Mouse (Mus musculus) adrenal gland (tissue): ENCODE results near the gene Polr1d.

Source experiments
- intact Hi-C: fragments of 180-260 bp; cut with DNase I; formaldehyde crosslinking; loops from one replicate; pipeline ENCODE4 v1.15.1; 2025

Polr1d gene

DNA sequence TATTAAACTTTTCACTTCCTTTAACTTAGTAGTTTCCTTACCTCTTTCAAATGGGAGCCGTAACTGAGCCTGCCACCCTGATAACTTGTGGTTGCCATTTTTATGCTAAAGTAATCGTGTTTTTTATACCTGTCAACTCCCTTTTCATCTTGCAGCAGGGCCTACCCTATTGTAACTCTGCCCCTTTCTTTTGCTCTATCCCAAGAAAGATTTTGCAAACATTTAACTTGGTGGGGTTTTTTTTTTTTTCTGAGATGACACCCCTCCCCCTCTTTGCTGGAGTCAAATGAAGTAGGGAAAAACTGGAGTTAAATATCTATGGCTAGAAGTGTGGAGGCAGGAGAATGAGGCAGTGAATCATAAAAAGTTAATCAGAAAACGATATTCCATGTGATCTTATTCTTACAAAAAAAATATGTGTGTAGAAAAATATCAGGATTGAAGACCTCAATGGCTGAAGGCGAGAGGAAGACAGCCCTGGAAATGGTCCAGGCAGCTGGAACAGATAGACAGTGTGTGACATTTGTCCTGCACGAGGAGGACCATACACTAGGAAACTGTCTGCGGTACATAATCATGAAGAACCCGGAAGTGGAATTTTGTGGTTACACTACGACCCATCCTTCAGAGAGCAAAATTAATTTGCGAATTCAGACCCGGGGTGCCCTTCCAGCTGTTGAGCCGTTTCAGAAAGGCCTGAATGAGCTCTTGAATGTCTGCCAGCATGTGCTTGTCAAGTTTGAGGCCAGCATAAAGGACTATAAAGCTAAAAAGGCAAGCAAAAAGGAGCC, 1.5 kb downstream of the Polr1d start:
- intact Hi-C loops = loop anchor here (10.0 kb wide), 1 partner anchor 94 kb away; no protein-coding TSS in a partner anchor

DNA sequence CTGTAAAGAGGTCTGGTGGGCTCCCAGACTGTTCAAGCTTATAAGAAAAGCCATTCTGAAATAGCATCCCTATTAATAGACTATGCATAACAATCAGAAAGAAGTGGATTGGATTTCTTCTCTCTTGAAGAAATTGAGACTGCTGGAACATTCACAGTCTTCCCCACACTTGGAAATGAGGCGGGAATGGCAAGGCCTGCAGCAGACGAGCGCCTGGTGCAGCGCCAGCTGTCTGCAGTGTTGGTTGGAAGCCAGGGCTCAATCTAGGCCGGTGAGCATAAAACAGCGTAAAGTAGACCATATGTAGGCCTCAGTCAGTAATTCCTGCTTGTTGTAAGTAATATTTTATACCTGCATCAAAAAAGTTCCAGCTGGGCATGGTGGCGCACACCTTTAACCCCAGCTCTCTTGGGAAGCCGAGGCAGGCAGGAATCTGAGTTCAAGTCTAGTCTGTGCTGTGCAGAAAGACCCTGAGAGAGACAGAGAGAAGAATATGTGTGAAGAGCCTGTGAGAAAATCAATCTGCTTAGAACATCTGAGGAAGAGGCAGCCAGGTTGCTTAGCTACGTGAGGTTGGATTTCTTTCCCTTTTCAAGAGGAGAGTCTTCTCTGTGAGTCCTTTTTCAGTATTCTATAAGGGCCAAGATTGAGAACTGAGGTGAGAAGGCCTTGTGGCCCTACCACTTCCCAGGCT, 8.5 kb downstream of the Polr1d start:
- intact Hi-C loops = no loop called here

DNA sequence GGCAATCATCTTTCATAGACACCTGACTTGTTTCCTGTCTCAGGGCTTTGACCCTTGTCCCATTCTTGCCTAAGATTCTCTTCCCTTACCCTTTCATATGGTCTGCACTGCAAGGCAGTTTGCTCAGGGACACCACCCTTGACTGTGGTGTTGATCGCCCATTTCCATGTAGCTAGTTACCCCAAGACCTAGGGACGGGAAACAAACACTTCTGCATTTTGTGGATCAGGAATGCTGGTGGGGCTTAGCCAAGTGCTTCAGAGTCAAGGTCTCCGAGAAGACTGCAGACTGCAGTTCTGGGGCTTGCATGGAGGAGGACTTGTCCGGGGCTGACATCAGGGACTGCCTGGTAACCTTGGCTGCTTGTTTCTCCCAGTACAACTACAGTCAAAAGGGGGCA, 10.0 kb downstream of the Polr1d start:
- intact Hi-C loops = no loop called here

DNA sequence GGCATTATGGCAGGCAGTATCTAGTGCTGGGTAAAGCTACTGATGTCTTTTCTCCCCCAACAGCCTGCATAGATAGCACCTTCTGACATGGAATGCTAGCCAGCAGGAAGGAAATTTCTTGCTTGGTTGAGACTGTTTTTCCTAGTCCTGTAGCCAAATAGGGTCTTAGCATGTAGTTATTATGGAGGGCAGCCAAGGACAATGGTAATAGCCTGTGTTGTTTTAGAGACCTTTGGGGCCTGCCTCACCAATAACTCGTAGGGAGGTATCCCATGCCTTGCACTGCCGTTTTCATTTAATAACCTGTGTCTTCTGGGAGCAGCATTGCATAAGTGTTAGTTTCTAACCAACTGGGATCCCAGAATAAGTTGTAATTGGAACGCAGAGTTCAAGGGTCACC, 13.0 kb downstream of the Polr1d start:
- intact Hi-C loops = no loop called here

DNA sequence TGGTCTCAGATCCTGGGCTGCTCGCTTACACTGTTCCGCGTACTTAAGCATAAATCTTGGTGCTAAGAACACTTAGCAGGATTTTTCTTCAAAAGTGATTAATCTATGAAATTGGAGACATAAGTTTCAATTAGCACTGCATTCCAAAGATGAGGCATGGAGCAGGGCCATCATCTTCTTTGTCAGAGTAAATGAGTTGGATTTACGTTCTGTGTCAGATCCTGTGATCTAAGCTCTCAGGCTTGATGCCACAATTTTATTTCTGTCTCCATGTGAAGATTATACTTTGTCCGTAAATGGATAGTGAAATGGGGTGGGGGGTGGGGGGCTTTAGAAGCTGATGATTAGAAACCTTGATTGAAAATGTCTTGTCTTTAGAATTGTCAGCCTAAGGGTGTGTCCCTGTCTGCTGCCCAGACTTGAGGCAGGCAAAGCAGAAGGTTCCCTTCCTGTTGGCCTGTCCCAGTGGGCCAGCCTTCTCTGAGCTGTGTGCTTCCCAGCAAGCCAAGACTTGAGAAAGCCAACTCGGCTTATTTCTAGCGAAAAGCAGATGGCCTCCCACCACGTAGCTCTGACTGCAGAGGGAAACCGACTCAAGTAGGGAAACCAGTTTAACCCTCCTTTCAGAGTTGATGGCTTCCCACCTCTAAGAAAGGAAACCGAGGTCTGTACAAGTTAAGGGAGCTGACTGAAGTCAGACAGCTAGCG, 13.6 kb downstream of the Polr1d start:
- intact Hi-C loops = no loop called here

DNA sequence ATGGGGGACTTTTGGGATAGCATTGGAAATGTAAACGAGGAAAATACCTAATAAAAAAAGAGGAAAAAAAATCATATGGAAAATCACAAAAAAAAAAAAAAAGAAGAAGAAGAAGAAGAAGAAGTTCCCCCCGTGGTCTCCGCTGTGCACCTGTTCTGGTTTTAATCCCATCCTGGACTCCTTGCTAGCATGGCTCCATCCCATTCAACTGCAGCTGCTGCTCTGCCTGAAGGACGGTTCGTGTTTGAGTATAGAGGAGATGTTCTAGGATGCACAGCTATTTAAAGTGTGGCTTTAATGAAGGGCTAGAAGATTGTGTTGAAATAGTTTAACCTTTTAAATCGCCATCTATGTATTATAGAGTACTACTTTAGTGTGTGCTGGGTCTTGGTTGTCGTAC, 15.6 kb downstream of the Polr1d start:
- intact Hi-C loops = no loop called here

DNA sequence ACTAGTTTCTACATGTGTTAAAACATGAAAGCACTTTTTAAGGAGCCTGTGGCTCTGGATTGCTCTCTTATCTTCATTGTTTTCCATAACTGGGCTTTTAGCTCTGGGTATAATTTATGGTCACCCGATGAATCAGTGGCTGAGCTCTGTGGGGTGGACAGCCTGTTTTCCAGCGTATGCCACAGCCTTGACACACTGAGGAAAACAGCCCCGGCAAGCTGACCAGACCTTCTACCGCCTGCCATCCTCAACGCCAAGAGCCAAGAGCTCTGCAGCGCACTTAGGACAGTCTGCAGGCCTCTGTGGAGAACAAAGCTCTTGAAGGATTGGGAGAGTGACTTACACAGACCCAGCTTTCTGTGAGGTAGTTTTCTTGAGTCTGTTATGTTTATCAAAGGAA, 17.4 kb downstream of the Polr1d start:
- intact Hi-C loops = no loop called here

DNA sequence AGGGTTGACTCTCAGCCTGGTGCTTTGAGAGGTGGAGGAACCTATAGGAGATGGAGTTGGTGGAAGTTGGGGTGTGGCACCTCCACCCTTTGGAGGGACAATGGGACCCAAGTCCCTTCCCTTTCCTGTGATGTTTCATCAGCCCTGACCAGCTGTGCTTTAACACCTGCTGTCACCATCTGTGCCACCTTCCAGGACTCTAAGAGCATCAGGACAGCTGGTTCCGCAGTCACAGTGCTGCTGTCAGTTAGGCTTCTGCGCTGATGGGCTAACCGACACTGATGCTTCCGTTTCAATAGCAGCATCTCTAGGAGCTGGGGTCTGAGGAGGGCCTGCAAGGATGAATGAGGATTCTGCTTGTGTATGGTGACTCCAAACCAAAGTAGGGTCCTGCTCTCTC, 19.7 kb downstream of the Polr1d start:
- intact Hi-C loops = no loop called here

DNA sequence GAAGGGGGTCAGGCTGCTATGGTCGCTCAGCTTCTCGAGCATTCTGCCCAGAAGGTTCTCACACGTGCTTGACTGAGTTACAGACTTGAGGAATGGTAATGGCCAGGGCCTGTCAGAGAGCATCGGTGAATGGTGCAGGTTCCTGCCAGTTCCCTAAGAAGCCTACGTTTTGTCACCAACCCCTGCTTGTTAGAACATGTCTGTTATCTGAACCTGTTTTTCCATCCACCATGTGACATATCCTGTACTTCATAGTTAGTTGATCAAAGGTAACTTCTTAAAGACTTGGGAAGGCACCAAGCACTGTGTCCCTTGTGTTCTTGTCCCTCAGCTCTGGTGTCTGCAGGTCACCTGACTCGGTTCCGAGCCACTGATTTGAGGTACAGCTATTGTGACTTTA, 21.8 kb downstream of the Polr1d start:
- intact Hi-C loops = no loop called here

DNA sequence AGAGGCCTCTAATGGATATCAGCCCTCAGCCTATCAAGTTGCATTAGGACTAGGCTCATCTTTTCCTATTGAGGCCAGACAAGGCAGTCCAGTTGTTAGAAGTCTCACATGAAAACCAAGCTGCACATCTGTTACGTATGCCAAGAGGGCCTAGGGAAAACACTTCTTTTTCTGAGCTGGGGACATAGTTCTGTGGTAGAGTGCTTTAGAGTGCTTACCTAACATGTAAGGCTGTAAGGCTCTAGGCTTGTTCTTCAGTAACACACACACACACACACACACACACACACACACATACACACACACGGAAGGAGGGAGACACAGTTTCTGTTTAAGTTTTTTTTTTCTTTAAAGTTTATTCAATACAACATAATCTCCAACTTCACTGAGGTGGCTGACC, 23.3 kb downstream of the Polr1d start:
- intact Hi-C loops = no loop called here

DNA sequence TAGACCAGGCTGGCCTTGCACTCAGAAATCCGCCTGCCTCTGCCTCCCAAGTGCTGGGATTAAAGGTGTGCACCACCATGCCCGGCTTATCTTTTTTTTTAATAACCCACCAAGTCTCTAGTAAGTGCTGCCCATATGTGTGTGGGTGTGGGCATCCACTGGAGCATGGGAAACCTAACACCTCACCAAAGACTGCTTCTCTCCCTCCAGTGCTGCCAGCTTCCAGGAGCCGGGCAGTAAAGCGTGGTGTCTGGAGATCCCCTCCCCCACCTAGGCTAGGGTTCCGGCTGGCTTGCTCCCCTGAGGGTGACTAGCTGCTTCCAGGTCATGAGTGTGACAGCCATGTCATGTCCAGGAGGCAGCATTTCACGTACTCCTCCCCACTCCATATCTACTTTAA, 25.4 kb downstream of the Polr1d start:
- intact Hi-C loops = no loop called here

DNA sequence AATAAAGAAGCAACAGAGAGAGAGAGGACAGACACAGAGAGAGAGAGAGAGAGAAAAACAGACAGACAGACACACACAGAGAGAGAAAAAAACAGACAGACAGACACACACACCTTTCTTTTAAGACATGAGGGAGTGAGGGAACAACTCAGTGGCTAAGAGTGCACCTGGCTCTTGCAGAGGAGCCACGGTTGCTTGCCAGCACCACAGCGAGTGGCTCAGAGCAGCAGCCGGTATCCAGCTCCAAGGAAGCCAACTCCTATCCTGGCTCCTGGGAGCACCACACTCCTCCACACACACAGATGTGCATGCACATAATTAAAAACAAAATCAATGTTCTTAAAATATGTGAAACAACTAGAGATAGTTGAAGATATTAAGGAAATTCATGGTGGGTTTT, 30.4 kb downstream of the Polr1d start:
- intact Hi-C loops = no loop called here

DNA sequence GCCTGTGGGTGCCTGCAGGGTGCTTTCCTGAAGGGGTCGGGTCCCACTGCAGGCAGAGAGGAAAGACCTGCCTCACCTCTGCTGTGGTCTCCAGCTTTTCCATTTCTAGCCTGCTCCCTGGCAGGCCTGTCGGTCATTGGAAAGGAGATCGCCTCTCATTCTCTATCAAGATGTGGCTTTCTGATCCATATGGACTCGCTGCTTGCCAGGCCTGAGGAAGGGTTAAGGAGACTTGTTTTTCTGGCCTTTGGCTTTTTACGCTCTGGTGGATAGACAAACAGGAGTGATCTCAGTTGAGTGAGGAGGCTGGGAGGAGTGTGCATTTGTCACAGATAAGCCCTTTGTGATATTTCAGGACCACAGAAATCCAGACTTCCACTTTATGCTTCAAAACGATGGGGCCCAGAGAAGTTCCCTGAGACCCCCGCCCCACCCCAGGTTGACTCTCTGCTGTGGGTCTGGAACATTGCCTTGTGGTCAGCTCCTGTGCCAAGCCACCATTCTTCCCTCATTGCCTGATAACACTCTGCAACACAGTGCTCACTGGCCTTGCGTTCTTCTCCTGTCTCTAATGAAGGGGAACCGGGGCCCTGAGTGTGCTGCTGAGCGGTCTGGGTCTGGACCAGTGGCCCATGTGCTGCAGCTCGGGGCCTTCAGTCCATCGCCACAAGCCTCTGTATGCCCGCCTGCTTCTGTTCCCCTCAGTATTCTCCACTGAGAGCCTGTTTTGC, 32.2 kb downstream of the Polr1d start:
- intact Hi-C loops = no loop called here

DNA sequence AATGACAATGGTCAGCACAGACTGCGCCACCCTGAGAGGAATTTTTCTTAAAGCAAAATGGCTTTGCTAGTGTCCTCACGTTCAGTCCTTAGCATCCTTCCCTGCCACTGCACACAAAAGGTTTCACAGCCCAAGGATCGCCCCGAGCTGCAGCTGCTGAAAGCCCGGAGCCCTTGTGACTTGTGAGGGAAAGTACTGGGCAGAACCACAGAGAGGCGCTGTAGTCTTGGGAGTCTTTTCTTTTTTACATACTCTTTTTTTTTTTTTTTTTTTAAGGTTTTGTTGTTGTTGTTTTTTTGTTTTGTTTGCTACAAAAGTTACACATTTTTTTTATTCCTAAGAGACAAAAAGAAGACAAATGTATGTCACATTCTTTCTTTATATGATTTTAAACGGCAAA, 37.9 kb downstream of the Polr1d start:
- intact Hi-C loops = no loop called here

DNA sequence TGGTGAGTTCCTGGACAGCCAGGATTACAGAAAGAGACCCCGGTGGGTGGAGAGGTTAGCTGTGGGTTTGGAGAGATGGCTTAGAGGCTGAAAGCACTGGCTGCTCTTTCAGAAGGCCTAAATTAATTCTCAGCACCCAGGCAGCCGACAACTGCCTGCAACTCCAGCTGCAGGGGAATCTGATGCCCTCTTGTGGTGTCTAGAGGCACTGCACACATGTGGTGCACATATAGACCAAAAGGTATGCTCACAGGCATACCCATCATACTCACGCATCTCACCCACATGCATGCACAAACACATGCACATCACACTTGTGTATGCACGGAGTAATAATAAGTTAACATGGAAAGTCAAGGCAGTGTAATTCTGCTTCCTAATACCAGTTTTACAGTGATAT, 38.8 kb downstream of the Polr1d start:
- intact Hi-C loops = no loop called here

DNA sequence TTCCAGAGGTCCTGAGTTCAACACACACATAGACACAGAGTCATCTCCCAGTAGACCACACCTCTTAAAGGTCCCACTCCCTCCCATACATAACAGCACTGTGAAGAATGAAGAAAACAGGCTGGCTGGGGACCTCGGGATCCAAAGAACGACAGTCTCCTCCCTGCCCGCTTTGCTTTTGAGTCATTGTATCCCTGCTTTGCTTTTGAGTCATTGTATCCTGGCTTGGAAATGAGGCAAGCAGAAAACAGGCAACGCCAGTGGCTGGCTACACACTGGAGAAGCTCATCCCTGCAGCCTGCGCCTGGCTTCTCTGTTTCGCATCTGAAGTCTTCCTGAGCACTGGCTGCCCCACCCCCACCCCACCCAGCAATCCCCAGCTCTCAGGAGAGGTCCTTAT, 40.2 kb downstream of the Polr1d start:
- intact Hi-C loops = no loop called here

DNA sequence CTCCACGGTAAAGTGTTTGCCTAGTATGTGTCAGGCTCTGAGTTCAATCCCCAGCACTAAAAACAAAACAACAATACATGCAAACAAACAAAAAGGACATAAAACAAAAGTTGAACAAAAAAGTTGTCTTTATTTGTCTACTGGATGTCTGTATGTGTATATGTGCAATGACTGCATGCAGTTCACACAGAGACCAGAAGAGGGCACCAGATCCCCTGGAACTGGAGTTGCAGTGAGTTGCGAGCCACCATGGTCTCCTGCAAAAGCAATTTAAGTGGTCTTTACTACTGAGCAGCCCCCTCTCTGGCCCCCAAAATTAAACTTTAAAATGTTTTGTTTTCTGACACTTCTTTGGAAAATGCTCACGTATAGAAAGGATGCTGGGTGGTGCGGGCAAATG, 44.3 kb downstream of the Polr1d start:
- intact Hi-C loops = no loop called here

DNA sequence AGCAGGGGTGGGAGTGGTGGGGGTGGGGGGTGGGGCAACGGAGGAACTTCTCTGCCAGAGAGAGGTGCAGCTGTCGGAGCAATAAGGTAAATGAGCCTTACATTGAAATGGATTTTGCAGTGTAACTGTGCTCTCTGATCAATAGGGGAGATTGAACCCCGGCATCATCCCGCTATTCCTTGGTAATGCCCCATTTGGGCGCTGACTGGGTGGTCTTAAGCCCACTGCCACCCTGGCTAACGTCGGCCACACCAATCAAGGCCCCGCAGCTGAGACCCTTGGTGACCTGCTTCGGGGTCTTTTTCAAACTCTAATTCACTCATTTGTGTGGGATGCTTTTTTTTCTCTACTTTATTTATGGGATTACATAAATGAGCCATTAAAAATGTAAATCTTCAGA, 47.9 kb downstream of the Polr1d start:
- intact Hi-C loops = no loop called here

DNA sequence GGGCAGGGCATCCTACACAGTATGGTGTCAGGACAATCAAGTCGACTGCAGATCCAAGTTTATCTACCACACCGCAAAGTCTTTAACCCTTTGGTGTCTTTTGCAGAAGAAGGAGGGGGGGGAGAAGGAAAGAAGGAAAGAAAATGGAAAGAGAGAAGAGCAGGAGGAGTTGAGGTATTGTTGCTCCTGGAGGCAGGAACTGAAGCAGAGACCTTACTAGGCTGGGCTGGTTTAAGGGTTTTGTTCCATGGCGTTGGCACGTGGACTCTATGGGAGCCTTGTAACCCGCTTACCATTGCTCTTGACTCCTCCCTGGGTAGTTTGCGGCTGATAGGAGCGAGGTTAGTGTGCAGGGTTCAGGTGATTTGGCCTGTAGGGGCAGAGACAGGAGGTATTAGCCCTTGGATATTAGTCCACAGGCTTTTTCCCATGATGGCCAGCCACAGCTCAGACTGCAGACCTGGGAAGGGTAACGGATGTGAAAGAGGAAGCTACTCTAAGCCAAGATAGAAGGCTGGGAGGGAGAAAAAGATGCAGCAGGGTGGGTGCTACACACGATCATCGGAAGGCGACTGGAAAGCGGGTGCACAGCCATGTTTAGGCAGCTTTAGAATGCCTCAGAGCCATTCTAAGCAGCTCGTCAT, 48.8 kb downstream of the Polr1d start:
- intact Hi-C loops = no loop called here

DNA sequence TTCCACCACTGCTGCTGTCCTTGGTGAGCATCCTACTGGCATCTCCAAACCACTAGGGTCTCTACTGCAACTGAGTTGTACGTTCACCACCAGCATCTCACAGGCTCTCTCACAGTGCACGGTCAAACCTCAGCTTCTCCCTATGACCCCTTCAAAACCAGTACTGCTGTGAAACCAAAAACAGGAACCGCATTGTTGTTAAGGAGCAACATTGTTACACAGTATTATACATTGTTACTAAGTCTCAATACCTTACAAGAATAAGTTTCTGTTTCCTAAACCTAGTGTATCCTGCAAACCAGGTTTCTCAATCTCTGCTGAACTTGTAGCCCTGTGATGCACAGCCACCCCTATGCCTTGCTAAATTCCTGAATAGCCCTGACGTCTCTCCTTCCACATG, 51.0 kb downstream of the Polr1d start:
- intact Hi-C loops = no loop called here

DNA sequence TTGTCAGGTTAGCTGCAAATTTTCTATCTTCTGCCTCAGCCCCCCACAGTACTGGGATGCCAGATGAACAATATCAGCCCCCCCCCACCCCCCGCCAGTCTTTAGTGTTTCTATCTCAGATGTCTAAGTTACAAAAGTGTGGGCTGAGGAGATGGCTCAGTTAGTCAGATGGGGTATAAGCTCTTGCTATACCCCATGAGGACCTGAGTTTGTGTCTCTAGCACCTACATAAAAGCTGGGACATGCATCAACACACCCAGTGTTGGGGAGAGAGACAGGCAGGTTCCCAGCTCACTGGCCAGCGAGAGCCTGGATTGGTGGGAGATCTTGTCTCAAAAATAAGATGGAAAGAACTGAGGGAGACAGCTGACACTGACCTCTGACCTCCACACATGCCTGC, 52.6 kb downstream of the Polr1d start:
- intact Hi-C loops = no loop called here
